Mouse (Mus musculus): ENCODE measurements at regions not wholly inside any gene's neighbourhood (a gene's known extent, or its start where the extent isn't known, plus 50 kb on each side); places are given as distances from the start of the nearest gene placed in this dataset.

DNA sequence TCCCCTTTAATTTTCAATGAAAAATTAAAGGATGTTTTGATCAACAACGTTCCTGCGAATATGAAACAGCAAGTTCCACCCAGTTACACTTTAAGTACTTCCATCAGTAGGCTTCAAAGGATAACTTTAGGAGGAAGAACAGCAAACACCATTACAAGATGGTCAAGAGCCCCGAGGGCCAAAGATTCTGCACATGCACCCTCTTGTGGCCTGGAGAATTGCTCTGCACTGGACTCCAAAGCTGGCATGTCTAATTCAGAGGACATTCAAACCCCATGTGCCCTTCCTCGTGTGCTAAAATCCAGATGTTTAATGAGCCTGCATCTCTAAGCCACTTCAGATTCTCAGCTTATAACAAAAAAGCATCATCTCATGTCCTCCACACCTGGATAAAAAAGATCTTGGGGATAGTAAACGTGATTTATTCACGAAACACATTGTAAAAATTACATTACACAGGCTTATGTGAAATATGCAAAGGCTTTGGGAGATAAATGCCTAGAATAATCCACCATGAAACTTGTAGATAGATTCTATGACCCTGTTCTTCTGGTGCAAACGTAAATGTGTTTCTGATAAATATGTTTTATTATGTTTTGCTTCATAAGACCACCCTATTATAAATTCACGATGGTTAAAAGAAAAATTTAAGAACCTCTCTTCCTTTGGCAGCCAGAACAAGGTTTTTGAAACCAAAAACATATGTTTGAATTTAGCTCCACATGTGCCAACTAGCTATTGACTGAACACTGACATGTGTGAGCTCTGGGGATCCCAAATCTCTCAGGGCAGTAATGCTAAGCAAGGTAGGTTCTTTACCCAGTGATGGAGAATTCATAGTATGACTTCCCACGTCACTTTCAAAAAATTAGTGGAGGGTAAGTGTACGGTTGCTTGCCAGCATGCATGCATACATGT is 100.6 kb upstream of the Rfx3 start:
- peak; percentile 66 for DNase-seq (ENCODE audit: low read depth, low spot score)

DNA sequence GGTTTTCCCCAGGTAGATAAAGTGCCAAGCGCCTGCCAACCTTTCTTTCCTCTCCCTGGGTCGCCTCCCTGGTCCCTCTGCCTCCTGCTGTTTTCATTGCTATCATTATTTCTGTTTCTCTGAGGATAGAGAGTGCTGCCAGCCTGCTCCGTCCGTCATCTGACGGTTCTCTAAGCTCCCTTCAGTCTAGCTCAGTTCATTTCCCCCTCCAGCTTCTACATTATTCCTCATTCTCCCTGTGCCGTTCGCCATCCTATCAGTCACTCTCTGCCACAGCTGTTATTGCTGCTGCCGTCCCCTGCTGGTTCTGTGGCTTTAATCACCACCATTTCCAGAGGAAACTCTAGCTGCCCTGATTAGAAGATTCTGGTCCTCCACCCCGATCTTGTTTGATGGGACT is 84.7 kb upstream of the Rfx3 start:
- DNase-seq (ENCODE audit: low read depth, low spot score): no peak

DNA sequence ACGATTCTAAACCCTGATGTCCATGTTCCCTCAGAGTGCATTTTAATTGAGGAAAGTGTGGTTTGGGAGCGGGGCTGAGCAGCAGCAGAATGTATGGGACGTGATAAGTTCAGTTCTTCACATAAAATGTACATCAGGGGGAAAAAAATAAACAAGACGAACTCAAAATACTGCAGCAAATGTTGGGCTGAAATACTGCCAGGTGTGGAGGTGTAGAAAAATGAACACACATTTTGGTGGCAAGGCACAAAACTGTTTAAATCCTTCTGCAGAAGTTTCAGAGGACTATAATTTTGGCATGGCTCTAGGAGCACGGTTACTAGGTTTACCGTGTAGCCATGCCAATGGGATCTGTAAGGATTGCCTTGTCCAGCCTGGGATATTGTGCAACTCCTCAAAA is 81.3 kb upstream of the Rfx3 start:
- DNase-seq (ENCODE audit: low read depth, low spot score): no peak

DNA sequence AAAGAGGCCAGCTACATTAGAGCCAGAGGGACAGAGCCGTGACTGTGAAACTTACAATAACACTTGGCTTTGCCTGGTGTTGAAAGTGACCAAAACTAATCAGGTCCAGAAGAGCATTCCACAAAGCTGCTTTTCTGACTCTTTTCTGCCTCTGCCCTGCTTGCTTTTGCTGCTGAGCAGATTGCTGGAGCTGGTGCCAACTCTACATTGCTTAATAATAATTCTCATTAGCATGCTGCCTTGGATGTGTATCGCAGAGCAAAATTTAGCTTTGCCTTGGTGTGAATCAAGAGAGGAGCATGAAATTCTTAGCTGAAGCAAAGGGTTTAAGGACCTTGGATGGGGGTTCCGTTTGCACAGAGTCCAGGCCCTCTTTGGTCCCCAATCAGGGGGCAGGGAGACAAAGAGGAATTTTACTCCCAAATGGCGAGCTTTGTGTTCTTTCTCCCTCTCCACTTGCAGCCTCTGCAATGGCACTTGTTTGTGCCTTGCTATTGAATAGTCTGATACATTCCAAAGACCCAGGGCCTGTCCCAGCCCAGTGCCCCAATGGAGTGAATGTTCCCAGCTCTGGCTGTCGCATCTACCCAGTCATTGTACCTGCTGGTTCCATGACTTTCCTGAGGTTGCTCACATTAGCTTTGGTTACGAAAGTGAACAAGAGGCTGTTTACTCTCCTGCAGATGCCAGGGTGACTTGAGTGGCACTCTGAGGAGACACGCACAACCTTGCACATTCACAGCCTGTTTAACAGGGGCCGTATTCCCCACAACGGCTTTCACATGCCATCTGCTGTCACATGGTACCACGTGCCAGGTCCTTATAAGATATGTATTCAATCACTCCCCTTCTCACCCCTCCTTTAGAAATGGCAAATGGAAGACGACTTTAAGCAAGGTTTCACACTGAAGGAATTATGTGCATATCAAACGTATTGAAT is 76.9 kb upstream of the Rfx3 start:
- no peak for DNase-seq (ENCODE audit: low read depth, low spot score)

DNA sequence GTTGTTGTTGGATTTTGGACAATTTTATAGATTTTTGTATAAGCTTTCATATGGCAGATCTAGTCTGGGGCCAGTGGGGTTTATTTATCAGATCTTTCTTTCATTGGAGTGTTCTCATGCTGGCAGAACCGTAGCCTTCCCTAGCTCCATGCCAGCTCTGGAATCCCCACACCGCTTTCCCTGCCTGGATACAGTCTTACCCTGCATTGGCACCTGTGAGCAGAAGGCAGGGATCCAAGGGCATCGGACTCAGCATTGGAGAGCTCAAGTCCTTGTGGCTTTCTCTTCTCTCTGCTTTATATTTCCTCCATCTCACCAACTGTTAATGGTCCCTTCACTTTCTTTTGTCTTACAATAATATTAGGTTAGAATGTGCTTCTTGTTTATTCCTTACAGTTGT is 59.4 kb upstream of the Rfx3 start:
- DNase-seq (ENCODE audit: low read depth, low spot score): no peak
